Mouse (Mus musculus) embryo, embryonic 9.5 days (tissue): ENCODE results near the gene Aff1.

Experiments
- DNase-seq: peaks from one replicate; pipeline ENCODE4 v3.0.0-alpha.2; 2017; ENCODE audit errors: extremely low spot score

The Aff1 gene

DNA sequence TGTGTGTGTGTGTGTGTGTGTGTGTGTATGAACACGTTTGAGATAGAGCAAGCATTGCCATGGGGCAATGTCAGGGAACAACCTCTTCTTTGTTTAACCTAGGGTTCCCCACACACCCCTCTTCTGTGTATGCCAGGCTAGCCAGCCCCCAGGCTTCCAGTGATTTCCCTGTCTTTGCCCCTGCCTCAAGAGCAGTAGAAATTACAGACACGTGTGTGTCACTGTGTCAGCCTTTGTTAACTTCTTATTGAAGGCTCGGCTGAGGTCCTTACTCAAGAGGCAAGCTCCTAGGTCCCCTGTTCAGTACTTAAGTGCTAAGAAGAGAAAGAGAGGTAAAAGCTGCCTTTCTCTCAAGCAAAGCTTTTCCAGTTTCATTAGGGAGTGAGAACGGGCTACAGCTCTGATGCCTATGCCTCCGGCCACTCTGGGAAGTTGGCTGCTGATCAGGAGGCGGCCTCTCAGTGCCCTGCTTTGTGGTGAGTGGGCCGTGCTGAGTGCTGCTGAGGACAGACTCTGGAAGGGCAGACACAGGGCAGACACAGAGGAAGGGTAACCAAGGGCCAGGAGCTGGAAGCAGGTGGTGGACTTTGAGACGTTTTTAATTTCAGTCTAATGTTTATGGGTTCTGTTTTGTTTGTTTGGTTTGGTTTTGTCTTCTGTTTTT is 111.9 kb downstream of the Aff1 start:
- DNase-seq, result peak; percentile 34

DNA sequence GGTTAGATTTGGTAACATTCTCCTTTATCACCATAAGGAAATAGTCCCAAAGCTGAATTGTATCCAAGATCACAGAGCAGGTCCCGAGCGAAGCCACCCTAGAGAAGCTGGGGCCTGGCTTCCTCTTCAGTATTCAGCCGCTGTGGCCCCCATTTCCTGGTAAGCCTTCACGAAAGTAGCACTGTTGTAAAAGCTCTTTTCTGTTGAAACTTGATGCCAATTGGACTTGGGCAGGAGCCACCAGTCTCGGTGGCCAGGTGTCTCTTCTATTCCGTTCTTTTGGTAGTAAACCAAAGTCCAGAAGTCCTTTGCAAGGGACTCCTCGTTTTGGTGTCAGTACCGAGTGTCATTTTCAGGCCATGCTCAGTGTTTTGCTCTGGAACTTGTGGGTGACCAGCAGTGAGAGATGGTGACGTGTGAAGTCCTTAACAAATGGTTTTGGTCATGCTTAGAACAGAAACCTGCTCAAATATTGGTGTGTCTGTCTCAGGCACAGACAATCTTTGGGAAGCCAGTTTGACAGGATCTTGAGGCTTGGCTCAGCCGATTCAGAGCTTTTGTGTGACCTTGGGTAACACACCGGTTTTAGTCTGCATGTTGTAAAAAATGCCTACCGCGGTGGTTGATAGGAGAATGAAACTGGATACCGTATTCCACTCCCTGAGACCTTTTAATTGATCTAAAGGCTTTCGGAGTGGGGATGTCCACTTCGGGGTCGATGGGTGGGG is 114.8 kb downstream of the Aff1 start:
- DNase-seq, result no peak

DNA sequence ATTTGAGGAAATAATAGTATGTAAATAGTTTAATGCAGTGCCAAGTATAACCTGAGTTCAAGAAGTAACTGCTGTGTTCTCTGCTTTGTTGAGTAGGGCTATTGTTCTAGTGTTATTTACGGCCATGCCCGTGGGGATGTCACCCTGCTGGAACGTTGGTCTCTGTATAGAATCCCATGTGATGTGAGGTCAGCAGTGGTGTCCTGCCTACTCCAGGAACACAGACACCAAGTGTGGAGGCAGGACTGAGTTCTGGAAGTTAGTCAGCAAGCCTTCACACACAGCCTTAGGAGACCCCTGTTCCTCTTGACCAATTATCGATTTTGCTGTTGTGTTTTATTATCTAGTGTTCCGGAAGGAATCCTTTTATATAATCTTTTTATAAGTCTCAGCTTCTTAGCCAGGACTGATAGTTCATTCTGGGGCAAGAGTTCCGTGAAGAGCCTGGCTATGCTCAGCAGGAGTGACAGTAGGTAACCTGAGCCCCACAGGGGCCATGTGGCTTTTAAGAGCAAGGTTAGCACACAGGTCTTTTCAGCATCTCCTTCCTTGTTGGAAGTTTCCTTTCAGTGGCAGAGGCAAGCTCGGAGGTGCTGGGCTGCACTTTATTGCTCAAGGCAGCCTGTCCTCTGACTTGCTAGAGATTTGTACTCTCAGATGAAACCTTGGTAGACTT is 115.6 kb downstream of the Aff1 start:
- no peak for DNase-seq

DNA sequence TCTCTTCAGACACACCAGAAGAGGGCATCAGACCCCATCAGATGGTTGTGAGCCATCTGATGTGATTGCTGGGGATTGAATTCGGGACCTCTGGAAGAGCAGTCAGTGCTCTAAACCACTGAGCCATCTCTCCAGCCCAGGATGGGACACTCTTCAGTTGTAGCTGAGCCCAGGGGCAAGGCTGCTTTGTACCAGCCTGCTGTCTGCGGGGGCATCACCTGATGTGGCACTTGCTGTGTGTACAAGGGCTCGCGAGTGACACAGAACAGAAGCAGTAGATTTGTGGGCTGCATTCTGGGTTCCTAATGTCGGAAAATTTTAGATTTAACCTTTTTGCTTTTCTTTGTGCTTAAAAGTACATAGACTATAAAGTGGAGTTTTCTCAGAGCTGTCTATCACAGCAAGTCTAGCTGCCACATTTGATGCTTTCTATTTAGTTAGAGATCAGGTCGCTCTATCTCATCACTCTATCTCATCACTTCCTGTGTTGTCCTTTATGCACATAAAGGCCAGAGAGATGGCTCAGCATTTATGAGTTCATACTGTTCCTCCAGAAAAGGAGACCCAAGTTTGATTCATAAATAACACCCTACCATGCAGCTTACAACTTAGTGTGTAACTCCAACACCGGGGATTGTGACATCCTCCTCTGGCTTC is 117.6 kb downstream of the Aff1 start:
- DNase-seq, result no peak

DNA sequence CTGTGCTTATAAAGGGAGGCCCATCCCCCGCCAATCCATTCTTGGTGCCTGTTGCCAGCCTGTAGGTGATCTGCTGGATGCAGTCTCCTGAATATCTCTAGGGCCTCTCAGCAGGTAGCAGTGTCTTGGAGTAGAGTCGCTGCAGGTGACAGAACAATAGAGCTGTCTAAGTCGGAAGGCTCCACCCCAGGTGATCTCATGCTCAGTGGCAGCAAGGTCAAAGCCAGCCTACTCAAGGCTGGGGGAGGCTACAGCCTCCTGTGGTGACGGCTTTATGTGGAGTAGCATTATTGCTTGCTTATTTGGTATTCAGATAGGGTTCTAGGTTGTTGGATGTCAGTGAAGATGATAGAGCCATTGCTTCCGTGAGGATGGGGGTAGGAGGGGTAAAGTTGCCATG is 121.1 kb downstream of the Aff1 start:
- no peak for DNase-seq

DNA sequence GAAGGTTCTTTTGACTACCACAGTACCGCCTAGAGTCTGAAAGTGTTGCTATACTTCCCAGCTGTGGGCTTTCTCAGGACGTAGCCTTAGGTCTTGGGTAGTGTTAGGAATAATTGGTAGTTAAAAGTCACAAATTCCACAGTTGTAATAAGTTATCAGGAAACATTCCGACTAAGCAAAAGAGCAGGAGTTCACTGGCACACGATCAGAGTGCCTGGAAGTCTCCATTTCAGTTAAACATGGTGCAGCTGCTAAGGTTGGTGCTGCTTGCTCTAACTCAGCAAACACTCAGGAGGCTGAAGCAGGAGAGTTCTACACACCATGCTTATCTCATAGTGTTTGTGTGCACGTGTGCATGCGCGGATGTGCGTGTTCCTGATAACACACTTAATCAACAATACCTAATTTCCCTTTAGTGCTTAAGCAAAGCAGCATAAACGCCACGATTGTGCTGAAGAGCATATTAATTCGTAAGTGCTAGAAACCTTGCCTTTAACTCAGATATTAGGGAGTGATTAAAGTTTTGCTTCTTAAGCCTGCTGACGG is 121.9 kb downstream of the Aff1 start:
- no peak for DNase-seq

DNA sequence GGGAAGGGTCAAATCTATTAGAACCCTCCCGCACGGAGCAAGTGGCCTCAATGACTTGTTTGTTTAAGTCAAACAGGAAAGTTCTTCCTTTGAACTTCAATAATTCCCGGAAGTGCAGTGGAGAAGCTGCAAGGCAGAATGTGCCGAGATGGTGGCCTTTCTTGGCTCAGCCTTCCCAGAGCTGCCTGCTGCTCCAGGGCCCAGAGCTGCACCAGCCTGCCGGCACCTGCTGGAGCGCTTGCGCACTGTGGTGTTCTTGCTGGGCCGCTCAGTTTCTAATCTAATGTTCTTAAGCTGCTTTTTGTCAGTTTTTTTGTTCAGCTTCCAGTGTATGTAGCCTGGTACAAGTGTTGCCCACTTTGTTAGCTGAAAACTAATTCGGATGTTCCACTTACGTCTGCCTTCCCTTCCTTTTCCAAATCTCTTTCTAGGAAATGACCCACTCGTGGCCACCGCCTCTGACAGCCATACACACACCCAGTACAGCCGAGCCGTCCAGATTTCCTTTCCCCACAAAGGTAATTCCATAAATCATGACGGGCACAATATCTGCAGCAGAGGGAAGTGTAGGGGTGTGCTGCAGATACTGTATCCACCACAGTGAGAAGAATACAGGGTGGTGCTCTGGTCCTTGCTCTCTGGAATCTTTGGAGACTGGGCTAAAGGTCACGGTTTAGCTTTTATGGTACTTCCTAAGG is 122.5 kb downstream of the Aff1 start:
- no peak for DNase-seq

DNA sequence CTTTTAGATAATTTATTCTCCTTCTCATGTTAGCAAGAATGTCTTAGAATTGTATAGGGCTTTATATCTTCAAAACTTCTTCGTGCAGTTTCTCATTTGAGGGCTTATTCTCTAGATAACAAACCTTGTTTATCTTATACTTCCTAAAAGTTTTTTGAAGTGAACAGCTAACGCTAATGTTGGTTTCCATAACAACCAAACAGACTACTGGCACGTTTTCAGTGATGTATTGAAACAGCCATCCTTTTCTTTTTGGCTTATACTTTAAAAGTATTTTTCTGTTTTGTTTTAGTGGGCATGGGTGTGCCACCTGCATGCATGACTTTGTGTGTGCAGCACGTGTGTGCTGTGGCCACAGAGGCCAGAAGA is 123.1 kb downstream of the Aff1 start:
- DNase-seq, result no peak

DNA sequence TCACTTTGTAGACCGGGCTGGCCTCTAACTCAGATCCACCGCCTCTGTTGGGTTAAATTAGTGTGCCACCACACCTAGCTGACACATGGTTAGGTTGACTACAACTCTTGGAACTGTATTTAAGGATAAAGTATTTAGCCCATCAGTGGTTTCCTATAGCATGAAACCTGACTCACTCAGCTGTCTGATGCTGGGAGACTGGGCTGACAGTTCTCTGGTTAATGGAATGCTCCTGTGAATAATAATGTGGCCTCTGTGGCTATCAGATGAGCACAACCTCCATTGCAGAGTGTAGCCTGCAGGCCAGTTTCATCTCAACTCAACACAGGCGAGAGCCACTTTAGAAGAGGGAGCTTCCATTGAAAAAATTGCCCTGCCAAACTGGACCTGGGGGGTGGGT is 124.5 kb downstream of the Aff1 start:
- no peak for DNase-seq

DNA sequence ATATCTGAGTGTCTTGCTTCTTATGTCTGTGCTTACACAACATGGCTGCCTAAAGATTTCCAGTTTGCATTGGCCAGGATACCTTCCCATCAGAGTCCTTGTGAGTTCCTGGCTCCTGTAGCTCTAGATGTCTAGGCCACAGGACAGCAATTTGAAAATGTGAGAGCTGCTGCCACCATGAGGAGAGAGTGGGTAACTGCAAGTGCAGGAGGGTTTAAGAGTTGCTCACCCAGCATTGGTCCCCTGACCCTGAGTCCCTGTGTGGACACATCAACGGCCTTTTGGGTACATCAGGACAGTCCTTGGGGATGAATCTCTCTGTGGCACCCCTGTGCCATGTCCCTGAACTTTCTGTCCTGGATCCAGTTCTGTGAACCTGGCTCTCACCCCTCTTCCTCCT is 125.6 kb downstream of the Aff1 start:
- DNase-seq, result peak; percentile 83

DNA sequence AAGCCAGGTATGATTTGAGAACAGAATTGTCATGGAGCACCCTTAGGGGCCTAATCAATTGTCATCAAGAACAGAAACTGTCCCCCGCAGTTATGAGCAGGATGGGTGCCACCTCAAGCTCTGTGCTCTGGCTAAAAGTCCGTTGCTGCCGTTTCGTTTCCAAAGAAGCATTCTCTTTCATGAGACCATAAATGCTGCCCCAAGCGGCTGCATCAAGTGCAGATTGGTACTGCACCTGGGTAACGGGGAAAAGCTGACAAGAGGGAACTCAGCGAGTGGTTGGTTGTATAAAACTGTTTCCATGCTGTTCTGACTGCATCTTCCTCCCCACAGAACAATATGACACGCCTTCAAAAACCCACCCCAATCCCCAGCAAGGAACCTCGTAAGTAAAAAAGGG is 126.4 kb downstream of the Aff1 start:
- DNase-seq, result no peak

DNA sequence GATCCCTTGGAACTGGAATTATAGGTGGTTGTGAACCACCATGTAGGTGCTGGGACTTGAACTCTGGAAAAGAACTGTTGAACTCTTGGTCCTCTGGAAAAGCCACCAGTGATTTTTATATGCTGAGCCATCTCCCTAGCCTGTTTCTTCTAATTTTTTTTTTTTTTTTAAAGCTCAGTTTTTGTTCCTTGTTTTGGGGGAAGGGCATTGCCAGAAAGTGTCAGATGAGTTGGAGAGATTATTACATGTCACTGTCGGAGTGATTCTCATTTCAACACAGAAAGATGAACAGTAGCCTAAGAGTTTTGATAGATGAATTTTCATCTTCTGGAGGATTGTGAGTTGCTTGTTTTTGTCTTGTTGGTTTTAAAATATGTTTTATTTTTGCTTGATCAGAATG is 127.5 kb downstream of the Aff1 start:
- DNase-seq, result no peak

DNA sequence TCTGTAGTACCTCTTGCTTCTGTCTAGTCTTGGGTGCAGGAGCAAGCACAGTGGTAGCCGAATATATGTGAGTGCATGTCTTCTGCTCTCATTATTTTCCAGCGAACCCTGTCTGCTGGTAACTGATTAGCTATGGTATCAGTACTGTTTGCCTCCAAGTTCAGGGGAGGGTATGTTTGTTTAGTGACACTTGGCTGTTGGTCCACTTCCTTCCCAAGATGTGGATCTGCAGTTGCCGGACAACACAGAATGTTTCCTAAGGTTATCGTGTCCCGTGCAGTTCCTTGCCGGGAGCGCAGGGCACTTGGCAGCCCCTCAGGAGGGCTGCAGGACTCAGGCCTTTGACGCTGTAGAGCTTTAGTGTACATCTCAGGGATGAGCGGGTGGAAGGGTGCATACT is 128.9 kb downstream of the Aff1 start:
- DNase-seq, result no peak

DNA sequence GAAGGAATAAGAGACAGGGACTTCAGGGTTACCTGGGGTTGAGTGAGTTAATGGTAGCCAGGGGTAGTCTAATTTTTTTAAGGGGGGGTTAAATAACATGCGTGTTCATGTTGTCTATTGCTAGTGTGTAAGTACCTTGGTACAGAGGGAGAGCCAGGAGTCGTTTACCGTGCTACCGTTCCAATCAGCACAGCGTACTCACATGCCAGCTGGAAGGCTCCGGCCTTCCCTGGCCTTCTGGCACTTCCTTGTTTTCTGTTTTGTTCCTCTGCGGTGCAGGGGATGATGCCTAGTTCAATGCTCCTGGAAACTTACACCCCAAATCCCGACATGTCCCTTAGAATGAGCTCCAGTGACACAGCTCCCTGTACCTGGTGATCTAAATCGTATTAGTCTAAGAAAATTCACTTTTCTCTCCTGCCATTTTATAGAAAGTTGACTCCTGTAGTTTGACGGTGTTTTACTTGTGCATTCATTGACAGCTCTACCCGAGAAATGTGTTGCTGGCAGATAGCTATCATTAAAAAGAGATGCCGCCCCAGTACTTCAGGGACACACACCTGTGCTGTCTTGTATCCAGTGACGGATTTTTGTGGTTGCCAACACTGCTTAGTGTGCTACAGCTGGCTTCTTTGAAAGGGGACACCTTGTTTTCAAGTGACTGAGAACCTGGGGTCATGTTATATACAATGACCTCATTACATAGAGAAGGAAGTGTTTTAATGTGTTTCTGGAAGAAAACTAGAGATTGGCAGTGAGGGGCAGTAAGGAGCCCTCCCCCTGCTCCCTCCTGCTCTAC is 129.5 kb downstream of the Aff1 start:
- DNase-seq, result no peak

DNA sequence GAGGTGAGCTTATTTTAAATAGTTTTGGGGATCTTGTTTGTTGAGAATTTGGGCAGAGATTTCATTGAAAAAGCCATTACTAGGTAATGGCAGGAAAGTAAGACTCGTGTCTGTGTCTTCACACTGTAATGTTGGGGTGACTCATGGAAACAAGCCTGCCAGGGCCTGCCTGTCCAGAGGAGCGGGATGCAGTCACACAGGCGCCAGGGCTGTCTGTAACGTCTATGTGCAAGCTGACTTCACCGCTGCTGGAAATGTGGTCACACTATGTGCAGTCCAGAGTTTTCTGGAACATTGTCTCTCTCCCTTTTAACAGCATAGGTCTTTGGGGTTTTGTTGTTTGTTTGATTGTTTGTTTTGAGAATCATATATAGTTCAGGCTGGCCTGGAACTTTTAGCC is 130.8 kb downstream of the Aff1 start:
- no peak for DNase-seq

DNA sequence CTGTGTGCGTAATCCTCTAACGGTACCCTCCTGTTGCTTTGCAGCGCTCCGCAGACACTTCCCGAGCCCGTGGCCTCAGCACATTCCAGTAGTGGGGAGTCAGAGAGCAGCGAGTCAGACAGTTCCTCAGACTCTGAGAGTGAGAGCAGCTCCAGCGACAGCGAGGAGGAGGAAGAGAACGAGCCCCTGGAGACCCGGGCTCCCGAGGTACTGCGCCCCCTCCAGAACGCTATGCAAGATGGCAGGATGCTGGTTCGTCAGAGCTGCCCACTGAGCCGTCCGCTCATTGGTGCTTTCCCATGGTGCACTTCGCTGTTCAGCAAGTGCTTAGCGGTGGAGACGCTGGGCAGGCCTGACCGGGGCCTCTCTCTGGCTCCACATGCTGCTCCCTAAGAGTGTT is 136.1 kb downstream of the Aff1 start:
- no peak for DNase-seq

DNA sequence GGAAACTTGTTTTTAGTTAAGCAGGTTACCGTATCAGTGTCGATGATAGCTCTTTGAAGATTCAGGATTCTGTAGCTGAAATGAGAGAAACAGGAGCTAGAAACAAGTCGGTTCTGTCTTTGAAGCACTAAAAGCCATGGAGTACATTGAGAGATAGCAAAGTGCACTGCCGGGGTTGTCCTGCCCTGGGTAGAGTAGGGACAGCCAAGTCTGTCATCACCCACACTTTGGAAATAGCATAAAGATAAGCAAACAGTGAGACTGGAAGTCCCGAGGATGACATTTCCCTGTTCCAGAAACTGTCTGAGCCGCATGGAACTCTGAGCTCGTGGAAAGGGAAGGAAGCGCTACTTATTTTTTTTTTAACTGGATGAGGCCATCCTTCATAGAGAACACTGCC is 136.6 kb downstream of the Aff1 start:
- no peak for DNase-seq

DNA sequence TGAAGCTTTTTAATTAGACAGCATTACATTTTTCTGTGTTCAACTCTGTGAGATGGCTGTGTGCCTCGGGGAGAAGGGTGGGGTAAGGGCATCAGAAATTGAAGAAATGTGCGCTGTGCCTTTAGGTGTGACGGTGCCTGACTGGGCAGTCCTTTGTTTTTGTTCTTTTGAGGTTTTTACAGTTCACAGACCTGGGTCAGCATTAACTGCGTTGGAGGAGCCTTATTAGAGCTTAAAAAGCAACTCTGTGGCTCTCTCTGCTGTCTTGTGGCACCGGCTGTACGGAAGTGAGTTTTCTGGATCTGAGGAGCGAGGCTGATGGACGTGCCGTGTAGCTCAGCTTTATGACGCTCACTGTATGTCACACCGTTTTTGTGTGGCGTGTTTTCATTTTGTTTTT is 137.0 kb downstream of the Aff1 start:
- DNase-seq, result no peak

DNA sequence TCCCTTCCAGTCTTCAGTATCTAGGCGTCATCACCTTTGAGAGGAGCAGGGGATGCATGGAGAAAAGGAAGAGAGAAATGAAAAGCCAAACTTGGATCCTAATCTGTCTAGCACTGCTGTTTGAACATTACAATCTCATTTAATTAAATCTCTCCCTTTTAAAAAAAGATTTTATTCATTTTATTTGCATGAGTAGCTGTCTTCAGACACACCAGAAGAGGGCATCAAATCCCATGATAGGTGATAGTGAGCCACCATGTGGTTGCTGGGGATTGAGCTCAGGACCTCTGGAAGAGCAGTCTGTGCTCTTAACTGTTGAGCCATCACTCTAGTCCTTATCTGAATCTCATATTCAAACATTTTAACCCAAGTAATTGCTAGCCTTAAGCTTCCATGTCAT is 138.7 kb downstream of the Aff1 start:
- no peak for DNase-seq

DNA sequence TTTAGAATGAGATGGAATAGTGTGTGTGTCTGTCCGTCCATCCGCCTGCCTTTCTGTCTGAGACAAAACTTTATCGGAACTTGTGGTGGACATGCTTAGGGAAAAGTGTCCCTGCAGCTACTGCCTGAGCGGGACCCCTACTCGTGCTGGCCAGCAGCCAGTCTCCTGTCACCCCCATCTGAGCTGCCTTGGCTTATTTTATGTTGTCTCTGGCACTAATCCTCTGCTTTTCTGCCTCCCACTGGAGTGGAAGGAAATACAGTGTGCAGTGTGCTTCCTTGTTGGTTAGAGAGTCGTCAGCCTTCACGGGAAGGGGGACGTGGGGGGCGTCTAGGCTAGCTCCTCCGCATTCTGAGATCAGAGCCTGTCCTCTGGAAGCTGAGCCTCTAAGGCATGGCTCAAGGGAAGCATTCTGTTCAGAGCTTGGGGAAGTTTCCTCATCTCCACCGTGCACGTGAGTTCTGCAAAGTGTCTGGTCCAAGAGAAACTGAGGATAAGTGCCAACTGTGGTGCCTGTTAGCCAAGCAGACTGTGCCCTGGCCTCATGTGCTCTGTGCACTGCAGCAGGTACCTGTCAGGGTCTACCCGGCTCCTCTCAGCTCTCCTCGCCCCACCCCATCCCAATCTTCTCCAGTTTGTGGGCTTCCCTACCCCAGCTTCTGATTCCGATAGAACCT is 143.4 kb downstream of the Aff1 start:
- no peak for DNase-seq
